Mouse (Mus musculus) midbrain, embryonic 14.5 days (tissue): ENCODE results near the gene Klf6. TPM values are rescaled to one million over a fixed set of nuclear protein-coding genes. Genes with fewer than 3 reads are reported as not detected.

Source experiments
- ATAC-seq: fragments of 200-750 bp; cut with Nextera tagmentation; 2 replicates; pipeline ENCODE4 v1.8.0; 2017; ENCODE audit warnings: moderate number of reproducible peaks, moderate library complexity; ENCODE audit not compliant: low FRiP score, low TSS enrichment
- DNase-seq: peaks from one replicate; pipeline ENCODE4 v3.0.0-alpha.2; 2015
- H3K27ac ChIP-seq: fragments of 300-500 bp; sonication (generic); replicated peaks from 2 replicates; pipeline ENCODE4 v1.5.1; 2014; ENCODE audit warnings: mild to moderate bottlenecking, low read depth, low read length, moderate library complexity
- H3K27me3 ChIP-seq: fragments of 300-500 bp; sonication (generic); 2 replicates; pipeline ENCODE4 v1.6.1; 2014; ENCODE audit warnings: low read length, control low read depth, mixed read lengths; ENCODE audit not compliant: control insufficient read depth, insufficient read depth
- H3K36me3 ChIP-seq: fragments of 300-500 bp; sonication (generic); 2 replicates; pipeline ENCODE4 v1.6.1; 2014; ENCODE audit warnings: low read length, control low read depth; ENCODE audit not compliant: control insufficient read depth, insufficient read depth
- H3K4me1 ChIP-seq: fragments of 300-500 bp; sonication (generic); 2 replicates; pipeline ENCODE4 v1.6.1; 2014; ENCODE audit warnings: mild to moderate bottlenecking, antibody characterized with exemption, low read length, control low read depth; ENCODE audit not compliant: control insufficient read depth, insufficient read depth
- H3K4me2 ChIP-seq: fragments of 300-500 bp; sonication (generic); 2 replicates; pipeline ENCODE4 v1.6.1; 2014; ENCODE audit warnings: mild to moderate bottlenecking, low read length, moderate library complexity
- H3K4me3 ChIP-seq: fragments of 300-500 bp; sonication (generic); replicated peaks from 2 replicates; pipeline ENCODE4 v1.5.1; 2014; ENCODE audit warnings: low read depth, low read length
- H3K9ac ChIP-seq: fragments of 300-500 bp; sonication (generic); replicated peaks from 2 replicates; pipeline ENCODE4 v1.6.1; 2014; ENCODE audit warnings: mild to moderate bottlenecking, low read length, moderate library complexity
- H3K9me3 ChIP-seq: fragments of 300-500 bp; sonication (generic); 2 replicates; pipeline ENCODE4 v1.6.1; 2016; ENCODE audit warnings: low read length, control low read depth, mixed read lengths; ENCODE audit not compliant: control insufficient read depth
- WGBS: fragments of 180-500 bp; shearing (Covaris S2); extraction: QIAGEN DNeasy Blood & Tissue Kit; methylation state at CpG from one replicate; pipeline ENCODE4 v1.1.7; 2014; 5-methylcytosine and 5-hydroxymethylcytosine counted together
- polyA plus RNA-seq: library from polyadenylated mRNA; unstranded; fragments of >200 nt; fragmentation: Nextera tagmentation; extraction: Ambion mirVana; gene quantifications from 2 replicates; pipeline ENCODE4 v1.2.1, GENCODE M21; 2014

Gene Klf6
- polyA plus RNA-seq, 1 experiment from 2014 or later = 80.4 TPM

DNA sequence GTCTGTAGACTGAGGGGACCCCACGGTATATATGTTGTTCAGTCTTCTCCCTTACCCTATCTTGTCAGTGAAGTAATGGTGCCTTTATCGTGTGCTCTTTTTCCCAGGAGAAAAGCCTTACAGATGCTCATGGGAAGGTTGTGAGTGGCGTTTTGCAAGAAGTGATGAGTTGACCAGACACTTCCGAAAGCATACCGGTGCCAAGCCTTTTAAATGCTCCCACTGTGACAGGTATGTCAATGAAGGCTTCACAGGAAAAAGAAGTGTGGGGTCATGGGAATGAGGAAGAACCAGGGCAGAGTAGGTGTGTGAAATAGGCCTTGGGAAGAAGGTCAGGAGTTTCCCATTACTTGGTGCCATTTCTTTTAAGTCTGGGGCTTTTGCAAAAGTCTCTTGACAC is 5.2 kb downstream of the Klf6 start:
- ATAC-seq (no peak), DNase-seq (no peak)
- WGBS = 92% methylated on average over 5 of the region's 5 CpGs
- no peak overlapping the region for H3K27ac ChIP-seq
- H3K27me3 ChIP-seq = no peaks in the 10 kb centered on the region
- H3K36me3 ChIP-seq = peaks cover 40% of the 10 kb centered on the region
- peaks cover 29% of the 10 kb centered on the region for H3K4me1 ChIP-seq
- H3K9ac ChIP-seq = no peak overlapping the region
- H3K4me2 ChIP-seq = peak overlapping the region; percentile 70
- H3K4me3 ChIP-seq = no peak overlapping the region
- no peaks in the 10 kb centered on the region for H3K9me3 ChIP-seq

DNA sequence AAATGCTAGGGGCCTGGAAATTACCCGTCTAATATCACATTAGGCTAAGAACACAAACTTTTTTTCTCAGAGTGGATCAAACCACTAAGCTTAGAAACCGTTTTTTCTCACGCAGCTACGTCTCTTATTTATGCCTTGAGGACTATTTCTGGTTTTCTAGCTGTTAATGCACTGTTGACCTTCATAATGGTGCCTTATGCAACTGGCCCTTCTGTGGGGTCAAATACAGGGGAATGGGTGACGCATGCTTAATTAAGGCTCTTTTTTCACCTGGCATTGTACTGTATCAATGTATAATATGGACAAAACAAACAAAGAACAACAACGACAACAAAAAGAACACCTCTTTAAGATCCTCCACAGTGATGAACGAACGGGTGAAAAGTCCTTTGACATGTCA is 7.1 kb downstream of the Klf6 start:
- peaks cover 40% of the 10 kb centered on the region for H3K36me3 ChIP-seq
- H3K4me2 ChIP-seq = no peak overlapping the region
- WGBS = 83% methylated on average over 8 of the region's 8 CpGs
- no peaks in the 10 kb centered on the region for H3K27me3 ChIP-seq
- H3K27ac ChIP-seq = no peak overlapping the region
- no peak overlapping the region for H3K9ac ChIP-seq
- DNase-seq = no peak
- no peak for ATAC-seq
- no peak overlapping the region for H3K4me3 ChIP-seq
- H3K9me3 ChIP-seq = no peaks in the 10 kb centered on the region
- H3K4me1 ChIP-seq = peaks cover 29% of the 10 kb centered on the region

DNA sequence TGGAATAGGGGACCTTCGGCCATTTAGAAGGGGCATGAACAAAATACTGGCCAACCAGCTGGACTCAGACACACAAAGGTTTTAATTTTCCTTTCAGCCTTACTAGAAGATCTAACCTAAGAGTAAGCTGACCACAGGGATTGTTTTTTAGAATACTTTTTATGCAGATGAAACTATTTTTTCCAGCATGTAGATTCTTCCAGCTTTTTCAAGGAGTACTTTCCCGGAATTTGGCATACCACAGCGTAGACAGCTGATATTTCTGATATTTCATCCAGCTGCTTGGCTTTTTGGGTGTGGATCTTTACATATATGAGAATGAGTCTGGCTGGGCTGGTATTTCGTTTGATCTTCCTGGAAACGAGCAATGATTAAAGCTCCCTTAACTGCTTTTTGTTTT is 8.2 kb downstream of the Klf6 start:
- ATAC-seq (no peak), DNase-seq (no peak)
- Histone ChIP-seq H3K27me3 (no peaks in the 10 kb centered on the region), H3K9me3 (no peaks in the 10 kb centered on the region), H3K4me2 (no peak overlapping the region), H3K4me3 (no peak overlapping the region), H3K27ac (no peak overlapping the region), H3K36me3 (peaks cover 40% of the 10 kb centered on the region), H3K9ac (no peak overlapping the region), H3K4me1 (peaks cover 24% of the 10 kb centered on the region)
- WGBS = 50% methylated on average over 5 of the region's 5 CpGs

DNA sequence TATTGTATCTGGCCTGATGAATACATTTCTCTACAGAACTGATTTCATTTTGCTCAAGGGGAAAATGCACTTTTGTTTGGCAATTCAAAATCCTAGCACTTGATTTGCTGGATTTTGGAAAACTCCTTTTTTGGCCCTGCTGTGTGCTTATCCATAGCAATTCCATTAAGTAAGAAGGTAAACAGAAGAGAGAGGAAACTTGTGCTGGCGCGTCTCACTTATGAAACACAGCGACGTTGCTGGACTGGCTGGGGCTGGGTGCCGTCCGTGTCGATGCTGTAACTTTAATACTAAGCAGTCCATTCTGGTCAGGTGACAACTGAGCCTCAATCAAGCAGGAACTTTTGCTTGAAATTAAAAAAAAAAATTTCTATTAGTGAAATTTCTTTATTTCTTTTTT is 8.6 kb downstream of the Klf6 start:
- H3K27me3 ChIP-seq = no peaks in the 10 kb centered on the region
- 10% methylated on average over 7 of the region's 7 CpGs for WGBS
- H3K36me3 ChIP-seq = peaks cover 38% of the 10 kb centered on the region
- DNase-seq (no peak), ATAC-seq (no peak)
- H3K27ac ChIP-seq = no peak overlapping the region
- no peak overlapping the region for H3K4me3 ChIP-seq
- H3K4me2 ChIP-seq = no peak overlapping the region
- H3K4me1 ChIP-seq = peaks cover 20% of the 10 kb centered on the region
- H3K9ac ChIP-seq = no peak overlapping the region
- H3K9me3 ChIP-seq = no peaks in the 10 kb centered on the region

DNA sequence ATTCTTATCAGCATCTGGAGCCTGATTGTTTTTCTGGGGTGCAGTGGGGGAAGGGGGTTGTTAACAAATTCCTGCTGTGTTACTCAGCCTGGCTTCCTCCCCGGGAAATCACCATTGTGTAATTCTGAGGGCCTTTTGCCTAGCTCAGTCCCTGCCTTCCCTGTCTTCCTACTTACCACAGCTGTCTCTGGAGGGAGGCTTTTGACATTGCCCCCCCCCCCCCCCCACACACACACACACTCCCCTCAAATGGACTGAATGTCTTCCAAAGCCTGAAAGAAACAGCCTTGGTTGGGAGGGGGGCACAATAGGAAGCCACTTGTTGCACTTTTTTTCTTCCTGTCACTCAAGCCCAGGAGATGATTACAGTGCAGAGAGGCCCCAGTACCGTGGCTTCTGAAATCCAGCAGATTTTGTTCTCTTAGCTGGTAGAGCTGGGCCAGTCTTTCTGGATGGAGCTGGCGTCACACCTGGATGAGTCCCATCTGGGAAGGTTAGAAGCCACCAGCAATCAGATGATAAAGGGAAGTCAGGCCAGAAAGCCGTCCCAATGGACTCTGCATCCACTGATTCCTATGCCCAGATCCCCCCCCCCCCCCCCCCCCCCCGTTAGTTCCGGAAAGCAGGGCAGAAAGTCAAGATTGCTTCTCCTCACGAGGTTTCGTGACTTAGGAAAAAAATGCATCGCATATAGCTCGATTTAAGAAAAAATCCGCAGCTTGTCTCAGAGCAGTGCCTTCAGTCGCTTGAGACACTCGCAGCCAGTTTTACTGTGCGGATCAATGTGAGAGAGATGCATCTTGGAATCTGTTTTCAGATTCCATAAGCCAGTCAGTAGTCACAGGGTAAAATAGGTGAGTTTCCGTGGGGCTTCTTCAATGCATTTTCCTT is 9.3 kb downstream of the Klf6 start:
- H3K27me3 ChIP-seq = no peaks in the 10 kb centered on the region
- H3K4me2 ChIP-seq = peak overlapping the region; percentile 29; the same call in 1 of the 2 replicates
- peaks cover 13% of the 10 kb centered on the region for H3K4me1 ChIP-seq
- peak; percentile 49; the same call in 1 of the 2 replicates for ATAC-seq
- no peak overlapping the region for H3K4me3 ChIP-seq
- H3K9me3 ChIP-seq = no peaks in the 10 kb centered on the region
- peak; percentile 43 for DNase-seq
- peaks cover 31% of the 10 kb centered on the region for H3K36me3 ChIP-seq
- no peak overlapping the region for H3K9ac ChIP-seq
- WGBS = 10% methylated on average over 15 of the region's 15 CpGs
- H3K27ac ChIP-seq = no peak overlapping the region

DNA sequence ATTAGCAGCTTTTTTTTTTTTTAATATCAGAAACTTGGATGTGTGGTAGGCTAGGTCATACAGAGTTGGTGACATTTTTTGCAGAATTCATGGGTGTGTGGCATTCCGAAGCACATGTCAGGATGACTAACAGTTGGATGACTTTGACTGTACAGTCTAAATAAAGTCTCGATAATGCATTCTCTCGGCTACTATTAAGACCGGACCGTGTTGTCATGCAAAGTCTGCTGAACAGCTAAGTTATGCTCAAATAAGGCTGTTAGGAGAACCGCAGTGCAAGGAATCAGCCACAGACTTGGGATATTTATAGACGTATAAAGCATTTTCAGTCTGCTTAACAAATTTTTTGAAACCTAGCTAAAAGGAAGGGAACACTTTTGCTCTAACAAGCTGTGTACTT is 10.1 kb downstream of the Klf6 start:
- DNase-seq = no peak
- no peak for ATAC-seq
- Histone ChIP-seq H3K4me2 (no peak overlapping the region), H3K27me3 (no peaks in the 10 kb centered on the region), H3K9me3 (no peaks in the 10 kb centered on the region), H3K9ac (no peak overlapping the region), H3K27ac (no peak overlapping the region), H3K36me3 (peaks cover 23% of the 10 kb centered on the region), H3K4me1 (peaks cover 5% of the 10 kb centered on the region; the same call in 1 of the 2 replicates), H3K4me3 (no peak overlapping the region)
- 80% methylated on average over 7 of the region's 7 CpGs for WGBS

DNA sequence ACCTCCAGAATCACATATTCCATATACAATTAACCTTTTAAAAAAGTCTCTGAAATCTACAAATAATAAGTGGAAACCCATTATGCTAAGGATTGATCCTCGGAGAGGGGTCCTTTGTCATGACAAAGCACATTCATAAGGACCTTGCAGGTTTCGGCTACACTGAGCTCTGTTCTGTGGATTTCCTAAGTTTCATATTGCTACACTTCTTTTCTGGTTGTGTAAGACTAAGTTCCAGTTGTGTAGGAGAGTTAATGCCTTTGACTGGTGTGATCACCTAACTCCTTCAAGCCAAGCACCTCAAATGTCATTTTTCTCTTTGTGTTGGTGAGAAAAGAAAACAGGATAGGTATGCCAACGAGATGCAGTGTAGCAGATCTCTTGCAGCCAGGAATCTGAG is 12.4 kb downstream of the Klf6 start:
- peaks cover 2% of the 10 kb centered on the region for H3K36me3 ChIP-seq
- ATAC-seq (no peak), DNase-seq (no peak)
- no peaks in the 10 kb centered on the region for H3K27me3 ChIP-seq
- 87% methylated on average over 3 of the region's 3 CpGs for WGBS
- H3K4me2 ChIP-seq = no peak overlapping the region
- no peak overlapping the region for H3K9ac ChIP-seq
- H3K4me3 ChIP-seq = no peak overlapping the region
- H3K9me3 ChIP-seq = no peaks in the 10 kb centered on the region
- H3K27ac ChIP-seq = no peak overlapping the region
- peaks cover 4% of the 10 kb centered on the region; the same call in 1 of the 2 replicates for H3K4me1 ChIP-seq

DNA sequence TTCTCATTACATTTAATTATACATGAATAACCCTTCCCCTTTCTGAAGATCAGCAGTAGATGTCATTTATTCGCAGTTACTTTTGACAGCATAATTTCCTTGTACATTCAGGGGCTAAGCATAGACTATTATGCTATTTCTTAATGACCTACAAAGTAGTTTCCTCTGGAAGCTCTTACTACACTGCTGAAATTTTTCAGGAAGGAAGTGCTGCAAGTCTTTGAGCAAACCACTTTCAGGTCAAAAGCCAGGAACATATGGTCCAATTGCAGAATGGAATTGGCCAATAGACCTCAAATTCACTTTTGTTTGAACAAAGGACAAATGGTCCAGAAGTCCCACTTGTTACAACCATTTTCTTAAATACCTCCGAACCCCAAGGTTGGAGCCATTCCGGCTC is 14.2 kb downstream of the Klf6 start:
- DNase-seq = no peak
- H3K36me3 ChIP-seq = no peaks in the 10 kb centered on the region
- H3K9me3 ChIP-seq = no peaks in the 10 kb centered on the region
- H3K4me2 ChIP-seq = no peak overlapping the region
- H3K27ac ChIP-seq = no peak overlapping the region
- 95% methylated on average over 3 of the region's 3 CpGs for WGBS
- H3K4me3 ChIP-seq = no peak overlapping the region
- ATAC-seq = no peak
- H3K27me3 ChIP-seq = no peaks in the 10 kb centered on the region
- peaks cover 2% of the 10 kb centered on the region; the same call in 1 of the 2 replicates for H3K4me1 ChIP-seq
- H3K9ac ChIP-seq = no peak overlapping the region

DNA sequence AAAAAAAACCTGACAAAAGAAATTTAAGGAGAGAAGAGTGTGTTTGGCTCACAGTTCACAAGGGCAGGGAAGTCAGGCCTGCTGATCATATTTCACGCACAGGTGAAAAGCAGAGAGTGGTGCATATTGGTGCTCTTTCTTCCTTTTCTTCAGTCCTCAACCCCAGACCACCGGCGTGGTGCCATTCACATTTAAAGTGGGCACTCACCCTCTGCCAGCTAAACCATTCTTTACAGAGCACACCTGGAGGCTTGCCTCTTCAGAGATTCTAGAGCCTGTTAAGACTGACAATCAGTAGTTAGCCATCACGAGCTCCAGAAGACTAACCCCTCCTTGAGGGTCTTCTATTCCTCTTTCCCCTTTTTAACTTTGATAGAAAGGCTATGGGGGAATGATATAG is 17.5 kb downstream of the Klf6 start:
- H3K4me3 ChIP-seq = no peak overlapping the region
- ATAC-seq (no peak), DNase-seq (no peak)
- H3K27me3 ChIP-seq = no peaks in the 10 kb centered on the region
- no peaks in the 10 kb centered on the region for H3K36me3 ChIP-seq
- no peaks in the 10 kb centered on the region for H3K9me3 ChIP-seq
- WGBS = 55% methylated on average over 4 of the region's 4 CpGs
- no peak overlapping the region for H3K27ac ChIP-seq
- no peak overlapping the region for H3K4me2 ChIP-seq
- H3K9ac ChIP-seq = no peak overlapping the region
- no peaks in the 10 kb centered on the region for H3K4me1 ChIP-seq
